ENCODE assay signal across 10 mouse cellular contexts in the genomic region with DNA sequence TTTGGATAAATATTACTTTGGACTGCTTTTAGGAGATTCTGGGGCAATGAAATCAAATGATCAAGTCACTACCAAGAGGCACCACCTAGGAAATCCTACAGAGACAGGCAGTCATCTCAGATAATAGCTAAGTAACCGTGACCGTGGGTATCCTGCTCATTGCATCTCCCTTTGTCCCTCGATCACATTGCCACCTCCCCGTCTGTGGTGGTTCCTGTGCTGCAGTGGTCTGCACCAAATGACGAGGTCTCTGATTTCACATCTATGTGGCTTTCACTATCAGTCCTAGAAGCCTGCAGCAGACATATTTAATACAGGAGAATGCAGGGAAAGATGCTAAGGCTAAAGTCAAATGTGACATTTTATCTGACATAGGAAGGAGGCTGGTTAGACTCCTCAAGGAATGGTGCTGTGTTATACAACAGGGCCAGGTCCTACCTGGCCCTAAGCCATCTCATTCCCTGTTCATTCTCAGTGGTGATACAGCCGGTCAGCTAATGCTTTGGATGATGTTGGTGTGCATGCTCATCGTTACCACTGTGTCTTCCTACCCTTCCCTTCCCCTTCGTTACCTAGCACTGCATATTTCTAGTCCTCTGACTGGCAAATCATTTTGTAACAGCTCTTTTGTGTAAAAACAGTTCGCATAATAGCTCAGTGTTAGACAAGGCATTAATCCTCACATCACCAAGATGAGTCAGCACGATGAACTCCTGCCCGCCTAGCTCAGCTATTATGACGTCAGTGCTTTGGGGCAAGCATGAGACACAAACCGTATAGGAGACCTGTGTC.
DNase-seq lines count a peak whose midpoint lies in the region; ATAC-seq lines count a peak whose summit lies in the region.
"Had no signal": no experiment of that assay in that cellular context is flagged by ENCODE, and none has a peak within 500 bp of the region (broad histone marks: within the 10 kb centered on the region; RNA-seq: fewer than 3 reads in every experiment).

No protein-coding gene starts in this region.

- no peak overlapping the region for H3K9ac ChIP-seq in heart, embryonic 11.5 days (ENCODE audit: low read depth, low read length)
- H3K9ac ChIP-seq in hindbrain, embryonic 16.5 days (ENCODE audit: low read depth, low read length): no peak overlapping the region
- H3K9ac ChIP-seq: heart, embryonic 13.5 days; liver, embryonic 14.5 days had no signal

- no peaks in the 10 kb centered on the region for H3K36me3 ChIP-seq in heart, embryonic 11.5 days (ENCODE audit: control insufficient read depth, insufficient read depth, low read length)
- H3K36me3 ChIP-seq in hindbrain, embryonic 16.5 days (ENCODE audit: control insufficient read depth, insufficient read depth, low read length): no peaks in the 10 kb centered on the region
- H3K36me3 ChIP-seq: heart, embryonic 13.5 days had no signal

- 73% methylated on average over 13 of the region's 13 CpGs for WGBS in heart, embryonic 11.5 days (ENCODE audit: insufficient replicate concordance)
- WGBS in hindbrain, embryonic 16.5 days: 31% methylated on average over 13 of the region's 13 CpGs

- H3K27ac ChIP-seq in heart, embryonic 11.5 days (ENCODE audit: low read depth, low read length): no peak overlapping the region
- H3K27ac ChIP-seq in hindbrain, embryonic 16.5 days (ENCODE audit: low read depth, low read length): peak overlapping the region; percentile 19; the same call in 1 of the 2 replicates
- H3K27ac ChIP-seq: liver, embryonic 14.5 days had no signal

- H3K4me2 ChIP-seq in heart, embryonic 11.5 days: no peak overlapping the region
- H3K4me2 ChIP-seq in hindbrain, embryonic 16.5 days (ENCODE audit: low read length): peak overlapping the region; percentile 11; the same call in 1 of the 2 replicates
- H3K4me2 ChIP-seq: heart, embryonic 13.5 days had no signal

- no peaks in the 10 kb centered on the region for H3K9me3 ChIP-seq in heart, embryonic 11.5 days (replicated peaks; ENCODE audit: control insufficient read depth, low read length)
- no peaks in the 10 kb centered on the region for H3K9me3 ChIP-seq in hindbrain, embryonic 16.5 days (ENCODE audit: control insufficient read depth, low read length)
- H3K9me3 ChIP-seq: heart, embryonic 13.5 days had no signal

- ATAC-seq in heart, embryonic 11.5 days (replicated peaks; ENCODE audit: insufficient number of reproducible peaks, low FRiP score, low TSS enrichment): no peak
- ATAC-seq in hindbrain, embryonic 16.5 days: peak; percentile 65
- no peak for ATAC-seq in erythroid progenitor cell, adult 5-6 weeks (replicated peaks; ENCODE audit: low FRiP score, poor library complexity, severe bottlenecking)

- peaks cover 10% of the 10 kb centered on the region for H3K4me1 ChIP-seq in heart, embryonic 11.5 days (ENCODE audit: control insufficient read depth, insufficient read depth, low read length)
- peaks cover 21% of the 10 kb centered on the region for H3K4me1 ChIP-seq in hindbrain, embryonic 16.5 days (ENCODE audit: control insufficient read depth, insufficient read depth, low read depth, low read length)

- H3K4me3 ChIP-seq in heart, embryonic 11.5 days (ENCODE audit: low read depth, low read length): no peak overlapping the region
- no peak overlapping the region for H3K4me3 ChIP-seq in hindbrain, embryonic 16.5 days (ENCODE audit: low read length)
- H3K4me3 ChIP-seq: heart, embryonic 13.5 days had no signal

- no peaks in the 10 kb centered on the region for H3K27me3 ChIP-seq in heart, embryonic 11.5 days (ENCODE audit: control insufficient read depth, insufficient read depth, low read length)
- H3K27me3 ChIP-seq in hindbrain, embryonic 16.5 days (replicated peaks; ENCODE audit: control insufficient read depth, insufficient read depth, low read length): no peaks in the 10 kb centered on the region
- H3K27me3 ChIP-seq: heart, embryonic 13.5 days had no signal

- DNase-seq in heart, adult 9 months (ENCODE audit: low spot score in 2 of 2): peak; percentile 38 to 51
- DNase-seq in Muller cell, postnatal 12 days (ENCODE audit: inconsistent ontology term): peak; percentile 94
- DNase-seq in cerebellum, postnatal 10 days: peak; percentile 59 to 66
- DNase-seq in spleen, postnatal 4 days (ENCODE audit: low spot score in 2 of 2): no peak
- DNase-seq in kidney, adult 8-10 months: no peak

Comparison
In these comparisons a context has a peak if more than half of its experiments do, and no peak if none do; other contexts are left out.
1. DNase-seq: peak in heart, adult 9 months (2 of 2), Muller cell, postnatal 12 days (single experiment) and cerebellum, postnatal 10 days (2 of 2); none in spleen, postnatal 4 days (0 of 2) and kidney, adult 8-10 months (0 of 2).